Mouse (Mus musculus) lung, adult 10 weeks (tissue): ENCODE measurements around the gene Mybphl. TPM values are rescaled to one million over a fixed set of nuclear protein-coding genes. Genes with fewer than 3 reads are reported as not detected.

Experiments
- polyA plus RNA-seq: library from polyadenylated mRNA; stranded (reverse); fragments of 350-450 nt; fragmentation: Illumina TruSeq; extraction: RNeasy Lipid Tissue Mini Kit (QIAGEN cat#74804); gene quantifications from one replicate; pipeline ENCODE4 v1.2.3, GENCODE M21; 2014; ENCODE audit warnings: low read depth, low replicate concordance; ENCODE audit not compliant: insufficient read depth

Gene Mybphl
- 21.6 TPM for polyA plus RNA-seq

DNA sequence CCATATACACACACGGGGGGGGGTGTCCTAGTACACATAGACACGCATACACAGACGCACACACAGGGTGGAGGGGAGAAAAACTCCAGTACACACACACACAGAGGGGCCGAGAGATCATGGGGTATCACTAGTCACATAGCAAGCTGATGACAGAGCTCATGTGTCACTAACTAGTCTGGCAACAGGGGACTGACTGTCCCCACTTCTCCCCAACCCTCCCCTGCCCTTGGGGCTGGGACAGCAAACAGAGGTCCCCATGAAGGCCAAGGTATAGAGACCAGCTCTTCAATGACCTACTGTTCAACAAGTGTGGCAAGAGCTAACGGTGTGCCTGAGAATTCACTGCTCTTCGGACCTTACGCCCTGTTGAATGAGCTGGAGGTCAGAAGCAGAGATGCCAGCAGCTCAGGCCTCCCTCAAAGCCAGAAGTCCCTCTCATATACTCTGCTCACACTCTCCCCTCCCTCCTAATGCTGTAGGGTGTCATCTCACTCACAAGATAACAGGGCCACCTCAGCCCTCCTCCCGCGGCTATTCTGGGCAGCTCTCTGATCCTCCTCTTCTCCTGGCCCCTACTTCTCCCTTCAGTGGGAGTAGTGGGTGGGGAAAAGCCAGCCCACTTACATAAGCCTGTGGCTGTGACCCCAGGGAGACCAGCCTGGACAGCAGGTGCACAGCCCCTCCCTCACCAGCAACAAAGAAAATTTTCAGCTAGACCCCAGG, at the start of gene Mybphl:
Gene Mybphl (plus strand): TSS at position 642 of the 726 bp plus-strand sequence.

DNA sequence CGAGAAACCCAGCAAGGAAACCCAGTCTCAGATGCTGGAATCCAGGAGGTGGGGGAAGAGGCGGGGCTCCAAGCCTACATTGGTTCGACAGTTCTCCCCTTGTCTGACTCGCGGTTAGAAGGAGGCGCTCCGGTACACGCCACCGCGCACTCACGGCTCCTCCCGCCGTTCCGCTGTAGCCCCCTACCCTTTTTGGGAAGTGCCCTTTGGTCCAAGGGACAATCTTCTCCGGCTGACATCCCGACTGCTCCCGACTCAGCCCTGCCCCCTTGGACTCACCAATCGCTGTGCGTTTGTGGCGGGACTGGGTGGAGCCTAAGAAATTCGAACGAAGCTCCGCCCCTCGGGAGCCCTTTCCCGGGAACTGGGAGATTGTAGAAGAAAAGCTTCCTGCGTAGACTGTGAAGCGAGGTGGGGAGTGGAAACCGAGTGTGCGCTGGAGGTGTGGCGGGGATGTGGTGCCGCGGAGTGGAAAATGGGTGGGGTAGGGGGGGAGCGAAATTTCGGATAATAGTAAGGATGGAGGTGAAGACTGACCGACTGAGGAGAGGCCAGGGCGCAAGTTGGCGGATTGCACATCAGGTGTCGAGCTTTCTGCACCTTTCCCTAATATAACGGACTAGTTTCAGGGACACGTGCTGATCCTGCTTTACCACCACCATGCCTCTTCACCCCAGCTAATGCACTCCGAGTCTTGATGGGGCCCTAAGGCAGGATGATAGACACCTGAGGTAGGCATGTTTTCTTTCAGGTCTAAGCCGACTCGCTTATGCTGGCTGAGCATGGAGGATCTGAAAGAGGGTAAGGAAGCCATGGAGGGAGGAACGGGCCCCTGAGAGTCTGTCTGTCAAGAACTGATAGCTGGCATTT, 19.0 kb downstream of the Mybphl start, which contains the start of gene Psrc1:
Gene Psrc1 (plus strand): TSS at position 355 of the 870 bp plus-strand sequence.

DNA sequence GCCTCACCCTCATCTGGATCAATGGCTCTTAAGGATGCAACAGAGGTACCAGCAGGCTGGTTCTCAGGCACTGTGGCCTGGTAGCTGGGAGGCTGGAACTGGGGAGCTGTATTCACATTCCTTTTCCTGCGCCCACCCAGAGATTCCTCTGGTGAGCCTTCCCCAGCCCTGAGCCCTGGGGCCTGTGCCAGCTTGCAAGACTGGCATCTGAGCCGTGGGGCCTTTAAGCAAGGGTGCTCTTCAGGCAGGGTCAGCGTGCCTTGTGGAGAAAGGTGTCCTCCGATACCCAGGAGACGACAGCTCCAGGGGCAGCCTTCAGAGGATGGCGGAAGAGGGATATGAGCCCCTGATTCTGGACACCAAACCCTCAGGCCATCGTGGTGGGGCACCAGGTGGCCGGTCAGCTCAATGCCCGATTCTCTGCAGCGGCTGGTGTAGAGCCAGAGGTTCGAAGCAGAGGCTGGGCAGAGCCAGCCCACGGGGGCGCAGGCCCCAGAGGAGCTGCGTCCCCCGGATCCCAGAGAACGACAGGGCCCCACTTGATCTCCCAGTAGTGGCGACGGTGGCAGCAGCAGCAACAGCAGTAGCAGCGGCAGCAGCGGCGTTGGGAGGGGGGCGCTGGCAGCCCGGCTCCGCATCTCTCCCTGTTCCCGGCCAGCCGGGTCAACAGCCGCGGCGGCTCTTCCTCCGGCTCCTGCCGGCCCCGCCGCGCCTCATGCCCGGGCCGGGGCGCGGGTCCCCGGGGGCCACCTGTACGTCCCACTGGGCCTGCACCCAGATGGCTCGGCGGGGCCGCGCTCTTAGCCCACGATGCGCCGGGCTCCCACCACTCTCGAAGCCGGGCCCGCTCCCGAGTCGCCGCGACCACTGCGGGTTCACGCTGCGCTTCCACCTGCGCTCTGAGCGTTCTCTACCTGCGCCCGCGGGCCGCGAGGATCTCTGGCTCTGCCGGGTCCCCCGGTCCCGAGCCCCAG, 50.4 kb downstream of the Mybphl start, which contains the start of gene Celsr2:
Gene Celsr2 (minus strand): TSS at position 696 of the 974 bp plus-strand sequence.

Other genes with a start within 250 kb of the Mybphl start
- gene Gnai3, start 218.8 kb upstream of the Mybphl start, polyA plus RNA-seq, result 49.2 TPM
- not detected for gene Gpr61, start 210.0 kb upstream of the Mybphl start, polyA plus RNA-seq
- gene Amigo1, start 178.6 kb upstream of the Mybphl start, polyA plus RNA-seq, result 5.9 TPM
- 6.2 TPM for gene Cyb561d1, start 163.7 kb upstream of the Mybphl start, polyA plus RNA-seq
- gene Atxn7l2, start 154.0 kb upstream of the Mybphl start, polyA plus RNA-seq, result 2.5 TPM
- 0.10 TPM for gene Sypl2, start 138.3 kb upstream of the Mybphl start, polyA plus RNA-seq
- gene Psma5, start 108.0 kb upstream of the Mybphl start, polyA plus RNA-seq, result 107 TPM
- 52.6 TPM for gene Sort1, start 80.8 kb upstream of the Mybphl start, polyA plus RNA-seq
- gene Psrc1, start 18.9 kb downstream of the Mybphl start, polyA plus RNA-seq, result 1.6 TPM
- gene Celsr2, start 50.6 kb downstream of the Mybphl start, polyA plus RNA-seq, result 2.4 TPM
- 60.5 TPM for gene Sars, start 80.3 kb downstream of the Mybphl start, polyA plus RNA-seq
- gene 1700013F07Rik, start 169.2 kb downstream of the Mybphl start, polyA plus RNA-seq, result 8.7 TPM
- gene 5330417C22Rik, start 171.6 kb downstream of the Mybphl start, polyA plus RNA-seq, result 24.1 TPM
- gene Tmem167b, start 197.6 kb downstream of the Mybphl start, polyA plus RNA-seq, result 36.8 TPM
- 30.6 TPM for gene Taf13, start 206.8 kb downstream of the Mybphl start, polyA plus RNA-seq
- 6.1 TPM for gene Wdr47, start 226.4 kb downstream of the Mybphl start, polyA plus RNA-seq